Mouse (Mus musculus): ENCODE results near the gene Hoxa13.

The Hoxa13 gene

GRCm38 (mm10) chr6:52260654-52261575 is at the start of gene Hoxa13:
Gene Hoxa13, minus strand, starts transcription at chr6:52260880.
- no peak for DNase-seq (ENCODE audit: low spot score)

GRCm38 (mm10) chr6:52310366-52310765 is 49.7 kb upstream of the Hoxa13 start:
- DNase-seq (ENCODE audit: low spot score), result no peak

GRCm38 (mm10) chr6:52309766-52310165 is 49.1 kb upstream of the Hoxa13 start:
- no peak for DNase-seq (ENCODE audit: low spot score)

GRCm38 (mm10) chr6:52305877-52306389 is 45.3 kb upstream of the Hoxa13 start:
- no peak for DNase-seq (ENCODE audit: low spot score)

GRCm38 (mm10) chr6:52303426-52303825 is 42.7 kb upstream of the Hoxa13 start:
- DNase-seq (ENCODE audit: low spot score), result no peak

- no peak for DNase-seq (ENCODE audit: low spot score)
These were observed 40.1 kb upstream of the Hoxa13 start for GRCm38 (mm10) chr6:52300806-52301205.

- no peak for DNase-seq (ENCODE audit: low spot score)
These were observed 37.8 kb upstream of the Hoxa13 start for GRCm38 (mm10) chr6:52298511-52298910.

GRCm38 (mm10) chr6:52294616-52295015 is 33.9 kb upstream of the Hoxa13 start:
- no peak for DNase-seq (ENCODE audit: low spot score)

GRCm38 (mm10) chr6:52292328-52292727 is 31.6 kb upstream of the Hoxa13 start:
- DNase-seq (ENCODE audit: low spot score), result no peak

- DNase-seq (ENCODE audit: low spot score), result no peak
These were observed 30.6 kb upstream of the Hoxa13 start for GRCm38 (mm10) chr6:52291021-52291860.

GRCm38 (mm10) chr6:52290186-52290585 is 29.5 kb upstream of the Hoxa13 start:
- DNase-seq (ENCODE audit: low spot score), result no peak

GRCm38 (mm10) chr6:52283896-52284295 is 23.2 kb upstream of the Hoxa13 start:
- no peak for DNase-seq (ENCODE audit: low spot score)

GRCm38 (mm10) chr6:52281084-52281483 is 20.4 kb upstream of the Hoxa13 start:
- no peak for DNase-seq (ENCODE audit: low spot score)

- DNase-seq (ENCODE audit: low spot score), result no peak
These were observed 16.2 kb upstream of the Hoxa13 start for GRCm38 (mm10) chr6:52276920-52277319.

GRCm38 (mm10) chr6:52276382-52276781 is 15.7 kb upstream of the Hoxa13 start:
- DNase-seq (ENCODE audit: low spot score), result no peak

GRCm38 (mm10) chr6:52275563-52276280 is 15.0 kb upstream of the Hoxa13 start:
- DNase-seq (ENCODE audit: low spot score), result no peak

- DNase-seq (ENCODE audit: low spot score), result no peak
These were observed 13.9 kb upstream of the Hoxa13 start for GRCm38 (mm10) chr6:52274576-52274975.

GRCm38 (mm10) chr6:52273656-52274280 is 13.1 kb upstream of the Hoxa13 start:
- no peak for DNase-seq (ENCODE audit: low spot score)

- DNase-seq (ENCODE audit: low spot score), result no peak
These were observed 12.3 kb upstream of the Hoxa13 start for GRCm38 (mm10) chr6:52272766-52273655.

All from ovary, postnatal 14 days (tissue).